Mouse (Mus musculus) limb, embryonic 15.5 days (tissue): ENCODE measurements around the gene Gpr3. TPM values are rescaled to one million over a fixed set of nuclear protein-coding genes. Genes with fewer than 3 reads are reported as not detected.

Experiments used
- ATAC-seq: fragments of 200-750 bp; cut with Nextera tagmentation; 2 replicates; pipeline ENCODE4 v1.8.0; 2017; ENCODE audit warnings: low read depth, moderate TSS enrichment; ENCODE audit not compliant: insufficient number of reproducible peaks, low FRiP score, low TSS enrichment
- H3K27ac ChIP-seq: fragments of 300-500 bp; sonication (generic); 2 replicates; pipeline ENCODE4 v1.5.1; 2015; ENCODE audit warnings: moderate library complexity, mild to moderate bottlenecking, inconsistent platforms
- H3K27me3 ChIP-seq: fragments of 300-500 bp; sonication (generic); 2 replicates; pipeline ENCODE4 v1.6.1; 2015; ENCODE audit warnings: inconsistent platforms
- H3K36me3 ChIP-seq: fragments of 300-500 bp; sonication (generic); 2 replicates; pipeline ENCODE4 v1.6.1; 2015; ENCODE audit warnings: inconsistent platforms
- H3K4me1 ChIP-seq: fragments of 300-500 bp; sonication (generic); 2 replicates; pipeline ENCODE4 v1.6.1; 2015; ENCODE audit warnings: inconsistent platforms
- H3K4me2 ChIP-seq: fragments of 300-500 bp; sonication (generic); 2 replicates; pipeline ENCODE4 v1.6.1; 2015; ENCODE audit warnings: mild to moderate bottlenecking, inconsistent platforms
- H3K4me3 ChIP-seq: fragments of 300-500 bp; sonication (generic); 2 replicates; pipeline ENCODE4 v1.5.1; 2015; ENCODE audit warnings: mild to moderate bottlenecking, inconsistent platforms
- H3K9ac ChIP-seq: fragments of 300-500 bp; sonication (generic); 2 replicates; pipeline ENCODE4 v1.6.1; 2015; ENCODE audit warnings: inconsistent platforms
- H3K9me3 ChIP-seq: fragments of 300-500 bp; sonication (generic); 2 replicates; pipeline ENCODE4 v1.6.1; 2016; ENCODE audit warnings: inconsistent platforms
- WGBS: fragments of 180-500 bp; shearing (Covaris S2); methylation state at CpG from one replicate; pipeline ENCODE4 v1.1.7; 2015; 5-methylcytosine and 5-hydroxymethylcytosine counted together
- polyA plus RNA-seq: library from polyadenylated mRNA; unstranded; fragments of >200 nt; fragmentation: Nextera tagmentation; extraction: Ambion mirVana; gene quantifications from 2 replicates; pipeline ENCODE4 v1.2.1, GENCODE M21; 2015

Gpr3 gene
- polyA plus RNA-seq, 1 experiment from 2014 or later, result not detected

- no peak overlapping the region for H3K9ac ChIP-seq
- 78% methylated on average over 5 of the region's 5 CpGs for WGBS
- no peaks in the 10 kb centered on the region for H3K9me3 ChIP-seq
- no peak for ATAC-seq
- H3K27me3 ChIP-seq, result no peaks in the 10 kb centered on the region
- H3K27ac ChIP-seq, result no peak overlapping the region
- peaks cover 37% of the 10 kb centered on the region for H3K4me1 ChIP-seq
- H3K4me2 ChIP-seq, result no peak overlapping the region
- H3K36me3 ChIP-seq, result peaks cover 48% of the 10 kb centered on the region
- H3K4me3 ChIP-seq, result no peak overlapping the region
Observed at GRCm38 (mm10) chr4:133178305-133178704, 34.0 kb downstream of the Gpr3 start.

GRCm38 (mm10) chr4:133176761-133177403 is 35.5 kb downstream of the Gpr3 start:
- Histone ChIP-seq H3K27me3 (no peaks in the 10 kb centered on the region), H3K4me3 (no peak overlapping the region), H3K9me3 (no peaks in the 10 kb centered on the region), H3K4me2 (no peak overlapping the region), H3K4me1 (peaks cover 32% of the 10 kb centered on the region), H3K27ac (0 out of 2 replicates have a peak overlapping the region, but pooled peaks have one; percentile 47), H3K9ac (no peak overlapping the region), H3K36me3 (peaks cover 45% of the 10 kb centered on the region)
- ATAC-seq, result no peak
- WGBS, result 61% methylated on average over 18 of the region's 18 CpGs

- ATAC-seq, result no peak
- 23% methylated on average over 14 of the region's 14 CpGs for WGBS
- no peak overlapping the region for H3K4me3 ChIP-seq
Observed at GRCm38 (mm10) chr4:133175998-133176760, 36.2 kb downstream of the Gpr3 start.

GRCm38 (mm10) chr4:133175274-133175673 is 37.1 kb downstream of the Gpr3 start:
- no peak for ATAC-seq
- Histone ChIP-seq H3K9ac (no peak overlapping the region), H3K9me3 (no peaks in the 10 kb centered on the region), H3K4me1 (peaks cover 37% of the 10 kb centered on the region), H3K27ac (peak overlapping the region; percentile 47), H3K4me3 (no peak overlapping the region), H3K4me2 (no peak overlapping the region), H3K27me3 (no peaks in the 10 kb centered on the region), H3K36me3 (peaks cover 30% of the 10 kb centered on the region)
- WGBS, result 69% methylated on average over 7 of the region's 7 CpGs

More at GRCm38 (mm10) chr4:133175998-133176760, 36.2 kb downstream of the Gpr3 start:
- H3K27me3 ChIP-seq, result no peaks in the 10 kb centered on the region
- peaks cover 38% of the 10 kb centered on the region for H3K36me3 ChIP-seq
- H3K4me2 ChIP-seq, result no peak overlapping the region
- H3K27ac ChIP-seq, result peak overlapping the region; percentile 47; the same call in 1 of the 2 replicates
- H3K9me3 ChIP-seq, result no peaks in the 10 kb centered on the region
- H3K9ac ChIP-seq, result no peak overlapping the region
- peaks cover 32% of the 10 kb centered on the region for H3K4me1 ChIP-seq

GRCm38 (mm10) chr4:133174361-133174760 is 38.0 kb downstream of the Gpr3 start:
- H3K36me3 ChIP-seq, result peaks cover 23% of the 10 kb centered on the region
- H3K9me3 ChIP-seq, result no peaks in the 10 kb centered on the region
- no peak overlapping the region for H3K4me2 ChIP-seq
- no peak overlapping the region for H3K9ac ChIP-seq
- no peak overlapping the region for H3K4me3 ChIP-seq
- no peak for ATAC-seq
- no peaks in the 10 kb centered on the region for H3K27me3 ChIP-seq
- 48% methylated on average over 4 of the region's 4 CpGs for WGBS
- H3K27ac ChIP-seq, result peak overlapping the region; percentile 48
- H3K4me1 ChIP-seq, result peaks cover 46% of the 10 kb centered on the region

GRCm38 (mm10) chr4:133172451-133172850 is 39.9 kb downstream of the Gpr3 start:
- no peak overlapping the region for H3K9ac ChIP-seq
- H3K27me3 ChIP-seq, result no peaks in the 10 kb centered on the region
- ATAC-seq, result no peak
- H3K36me3 ChIP-seq, result peaks cover 10% of the 10 kb centered on the region
- H3K4me2 ChIP-seq, result no peak overlapping the region
- WGBS, result 84% methylated on average over 4 of the region's 4 CpGs
- no peaks in the 10 kb centered on the region for H3K9me3 ChIP-seq
- no peak overlapping the region for H3K4me3 ChIP-seq
- no peak overlapping the region for H3K27ac ChIP-seq
- peaks cover 50% of the 10 kb centered on the region for H3K4me1 ChIP-seq

- peaks cover 33% of the 10 kb centered on the region for H3K4me1 ChIP-seq
- no peak for ATAC-seq
Observed at GRCm38 (mm10) chr4:133170616-133171015, 41.7 kb downstream of the Gpr3 start.

GRCm38 (mm10) chr4:133170056-133170524 is 42.2 kb downstream of the Gpr3 start:
- Histone ChIP-seq H3K4me1 (peaks cover 29% of the 10 kb centered on the region), H3K27ac (peak overlapping the region; percentile 40), H3K27me3 (no peaks in the 10 kb centered on the region), H3K36me3 (peaks cover 6% of the 10 kb centered on the region), H3K9me3 (no peaks in the 10 kb centered on the region), H3K4me3 (no peak overlapping the region), H3K4me2 (no peak overlapping the region), H3K9ac (no peak overlapping the region)
- WGBS, result 56% methylated on average over 3 of the region's 3 CpGs
- no peak for ATAC-seq

More at GRCm38 (mm10) chr4:133170616-133171015, 41.7 kb downstream of the Gpr3 start:
- Histone ChIP-seq H3K4me2 (no peak overlapping the region), H3K4me3 (no peak overlapping the region), H3K36me3 (peaks cover 4% of the 10 kb centered on the region; the same call in 1 of the 2 replicates), H3K27me3 (no peaks in the 10 kb centered on the region), H3K9me3 (no peaks in the 10 kb centered on the region), H3K9ac (no peak overlapping the region), H3K27ac (0 out of 2 replicates have a peak overlapping the region, but pooled peaks have one; percentile 40)

GRCm38 (mm10) chr4:133169237-133170055 is 42.9 kb downstream of the Gpr3 start:
- H3K27ac ChIP-seq, result peak overlapping the region; percentile 61
- no peak overlapping the region for H3K4me3 ChIP-seq
- H3K36me3 ChIP-seq, result peaks cover 12% of the 10 kb centered on the region
- H3K4me2 ChIP-seq, result no peak overlapping the region
- H3K27me3 ChIP-seq, result no peaks in the 10 kb centered on the region
- WGBS, result 81% methylated on average over 10 of the region's 10 CpGs
- H3K9me3 ChIP-seq, result no peaks in the 10 kb centered on the region
- H3K9ac ChIP-seq, result no peak overlapping the region
- no peak for ATAC-seq
- peaks cover 28% of the 10 kb centered on the region for H3K4me1 ChIP-seq

- Histone ChIP-seq H3K4me3 (no peak overlapping the region), H3K36me3 (peaks cover 17% of the 10 kb centered on the region), H3K27me3 (no peaks in the 10 kb centered on the region), H3K27ac (no peak overlapping the region), H3K9me3 (no peaks in the 10 kb centered on the region), H3K9ac (no peak overlapping the region), H3K4me1 (peaks cover 18% of the 10 kb centered on the region), H3K4me2 (no peak overlapping the region)
- no peak for ATAC-seq
- 89% methylated on average over 9 of the region's 9 CpGs for WGBS
Observed at GRCm38 (mm10) chr4:133166773-133167172, 45.6 kb downstream of the Gpr3 start.

- Histone ChIP-seq H3K27ac (no peak overlapping the region), H3K4me1 (peaks cover 8% of the 10 kb centered on the region; the same call in 1 of the 2 replicates), H3K36me3 (peaks cover 23% of the 10 kb centered on the region), H3K4me2 (no peak overlapping the region), H3K9me3 (no peaks in the 10 kb centered on the region), H3K9ac (no peak overlapping the region), H3K4me3 (no peak overlapping the region), H3K27me3 (no peaks in the 10 kb centered on the region)
- ATAC-seq, result no peak
- 68% methylated on average over 6 of the region's 6 CpGs for WGBS
Observed at GRCm38 (mm10) chr4:133162196-133162595, 50.1 kb downstream of the Gpr3 start.
